Mouse (Mus musculus): ENCODE measurements at regions not wholly inside any gene's neighbourhood (a gene's known extent, or its start where the extent isn't known, plus 50 kb on each side); places are given as distances from the start of the nearest gene placed in this dataset.

DNA sequence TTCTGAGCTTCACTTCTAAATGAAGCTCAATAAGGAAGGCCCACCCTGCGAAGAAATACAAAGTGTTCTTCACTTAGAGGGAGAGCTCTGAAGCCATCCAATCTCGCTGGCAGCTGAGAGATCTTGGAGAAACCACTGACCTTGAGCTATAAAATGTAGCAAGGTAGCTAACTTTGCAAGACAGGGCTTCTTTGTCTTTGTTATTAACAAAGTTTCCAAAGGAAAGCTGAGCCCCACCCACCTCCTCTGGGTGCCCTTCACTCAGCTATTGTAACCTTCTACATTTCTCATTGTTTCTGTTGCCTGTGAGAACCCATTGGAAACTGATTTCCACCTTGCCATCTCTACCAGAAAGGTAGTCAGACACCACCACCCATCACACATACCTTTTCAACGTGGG lies 57.2 kb upstream of the Usp9x start:
- no peak for TF ChIP-seq CTCF (conservative IDR thresholded peaks at IDR 0.05; ENCODE audit: low read length)
- no peak for TF ChIP-seq POU5F1 (IDR thresholded peaks at IDR 0.05; ENCODE audit: borderline replicate concordance, low read length)

Data from E14TG2a.4 (cell line).